In genomic region chr13:115696197-115696596, GRCm38 (mm10) we compare ENCODE assay signal across 29 mouse cellular contexts.
A peak's percentile ranks its signal among the peaks of the same experiment; 100 is the strongest.
DNase-seq lines count a peak whose midpoint lies in the region; ATAC-seq lines count a peak whose summit lies in the region.
"Had no signal": no experiment of that assay in that cellular context is flagged by ENCODE, and none has a peak within 500 bp of the region (broad histone marks: within the 10 kb centered on the region; RNA-seq: fewer than 3 reads in every experiment).

No protein-coding gene starts in this region.

- H3K4me3 ChIP-seq in embryonic facial prominence, embryonic 11.5 days (ENCODE audit: low read depth, low read length), result no peak overlapping the region
- H3K4me3 ChIP-seq in embryonic facial prominence, embryonic 10.5 days, result no peak overlapping the region
- H3K4me3 ChIP-seq in hindbrain, embryonic 12.5 days, result no peak overlapping the region
- H3K4me3 ChIP-seq in hindbrain, embryonic 16.5 days (ENCODE audit: low read length), result no peak overlapping the region
- H3K4me3 ChIP-seq: forebrain, embryonic 10.5 days; forebrain, embryonic 13.5 days; heart, adult 2 months; heart, embryonic 10.5 days; heart, embryonic 13.5 days; hindbrain, embryonic 15.5 days had no signal

- H3K36me3 ChIP-seq in embryonic facial prominence, embryonic 11.5 days (replicated peaks; ENCODE audit: control insufficient read depth, insufficient read depth, low read depth, low read length), result no peaks in the 10 kb centered on the region
- H3K36me3 ChIP-seq in embryonic facial prominence, embryonic 10.5 days (replicated peaks), result no peaks in the 10 kb centered on the region
- H3K36me3 ChIP-seq in hindbrain, embryonic 12.5 days, result no peaks in the 10 kb centered on the region
- H3K36me3 ChIP-seq in hindbrain, embryonic 16.5 days (ENCODE audit: control insufficient read depth, insufficient read depth, low read length), result no peaks in the 10 kb centered on the region
- H3K36me3 ChIP-seq: forebrain, embryonic 10.5 days; G1E; heart, embryonic 10.5 days; heart, embryonic 13.5 days; hindbrain, embryonic 15.5 days had no signal

- H3K4me1 ChIP-seq in embryonic facial prominence, embryonic 11.5 days (ENCODE audit: control insufficient read depth, insufficient read depth, low read length), result no peaks in the 10 kb centered on the region
- peaks cover 6% of the 10 kb centered on the region for H3K4me1 ChIP-seq in embryonic facial prominence, embryonic 10.5 days
- H3K4me1 ChIP-seq in hindbrain, embryonic 12.5 days, result no peaks in the 10 kb centered on the region
- no peaks in the 10 kb centered on the region for H3K4me1 ChIP-seq in hindbrain, embryonic 16.5 days (ENCODE audit: control insufficient read depth, insufficient read depth, low read depth, low read length)
- H3K4me1 ChIP-seq: forebrain, embryonic 13.5 days; heart, embryonic 10.5 days; heart, embryonic 13.5 days; hindbrain, embryonic 15.5 days had no signal

- H3K27me3 ChIP-seq in embryonic facial prominence, embryonic 11.5 days (ENCODE audit: control insufficient read depth, insufficient read depth, low read length), result no peaks in the 10 kb centered on the region
- peaks cover 14% of the 10 kb centered on the region; the same call in 1 of the 2 replicates for H3K27me3 ChIP-seq in embryonic facial prominence, embryonic 10.5 days (replicated peaks; ENCODE audit: low read depth, poor library complexity, severe bottlenecking)
- peaks cover 46% of the 10 kb centered on the region for H3K27me3 ChIP-seq in hindbrain, embryonic 12.5 days
- peaks cover 20% of the 10 kb centered on the region for H3K27me3 ChIP-seq in hindbrain, embryonic 16.5 days (replicated peaks; ENCODE audit: control insufficient read depth, insufficient read depth, low read length)
- H3K27me3 ChIP-seq: CH12.LX; forebrain, embryonic 13.5 days; heart, embryonic 13.5 days had no signal

- H3K9me3 ChIP-seq in embryonic facial prominence, embryonic 11.5 days (replicated peaks; ENCODE audit: control insufficient read depth, low read length), result no peaks in the 10 kb centered on the region
- H3K9me3 ChIP-seq in embryonic facial prominence, embryonic 10.5 days, result no peaks in the 10 kb centered on the region
- no peaks in the 10 kb centered on the region for H3K9me3 ChIP-seq in hindbrain, embryonic 12.5 days (replicated peaks)
- no peaks in the 10 kb centered on the region for H3K9me3 ChIP-seq in hindbrain, embryonic 16.5 days (ENCODE audit: control insufficient read depth, low read length)
- H3K9me3 ChIP-seq: forebrain, embryonic 10.5 days; forebrain, embryonic 13.5 days; heart, embryonic 10.5 days; heart, embryonic 13.5 days; hindbrain, embryonic 15.5 days had no signal

- no peak for DNase-seq in embryonic facial prominence, embryonic 11.5 days (ENCODE audit: low spot score)
- no peak for DNase-seq in embryonic facial prominence, embryonic 10.5 days (ENCODE audit: low spot score)
- DNase-seq in embryo, embryonic 10 days (ENCODE audit: low spot score), result peak; percentile 59
- DNase-seq in embryo, embryonic 9.5 days (ENCODE audit: extremely low spot score), result peak; percentile 39
- no peak for DNase-seq in B cell, adult 2 months
- DNase-seq: adrenal gland, postnatal 10 days; adrenal gland, postnatal 36 days; cerebellum, adult 18-20 months; cerebellum, adult 9-10 months; cerebellum, postnatal 14 days; gastrocnemius, postnatal 10 days; gastrocnemius, postnatal 36 days; heart, adult 2 months; heart, postnatal 14 days; heart, postnatal 4 days had no signal

- H3K27ac ChIP-seq in embryonic facial prominence, embryonic 11.5 days (replicated peaks; ENCODE audit: low read depth, low read length), result no peak overlapping the region
- H3K27ac ChIP-seq in embryonic facial prominence, embryonic 10.5 days (replicated peaks), result no peak overlapping the region
- H3K27ac ChIP-seq in hindbrain, embryonic 12.5 days, result no peak overlapping the region
- no peak overlapping the region for H3K27ac ChIP-seq in hindbrain, embryonic 16.5 days (ENCODE audit: low read depth, low read length)
- H3K27ac ChIP-seq: forebrain, embryonic 10.5 days; forebrain, embryonic 13.5 days; heart, adult 2 months; heart, embryonic 10.5 days; heart, embryonic 13.5 days; hindbrain, embryonic 15.5 days had no signal

- no peak overlapping the region for H3K4me2 ChIP-seq in embryonic facial prominence, embryonic 11.5 days (ENCODE audit: low read depth, low read length)
- no peak overlapping the region for H3K4me2 ChIP-seq in hindbrain, embryonic 12.5 days (replicated peaks)
- H3K4me2 ChIP-seq in hindbrain, embryonic 16.5 days (ENCODE audit: low read length), result no peak overlapping the region
- H3K4me2 ChIP-seq: forebrain, embryonic 13.5 days; heart, embryonic 13.5 days; hindbrain, embryonic 15.5 days had no signal

- 0 out of 2 replicates have a peak, but pooled peaks have one; percentile 56 for ATAC-seq in embryonic facial prominence, embryonic 11.5 days (replicated peaks; ENCODE audit: insufficient number of reproducible peaks, low FRiP score, low TSS enrichment, low read depth)
- ATAC-seq in hindbrain, embryonic 12.5 days (ENCODE audit: low FRiP score), result peak; percentile 8; the same call in 1 of the 2 replicates
- ATAC-seq in hindbrain, embryonic 16.5 days, result no peak
- ATAC-seq in megakaryocyte progenitor cell, adult 5-6 weeks (replicated peaks; ENCODE audit: poor library complexity), result no peak
- ATAC-seq: forebrain, embryonic 13.5 days; forebrain, embryonic 16.5 days; inflammation-experienced regulatory T-cells, adult 6 months; intestine, postnatal 0 days; Patski had no signal

- no peak overlapping the region for H3K9ac ChIP-seq in embryonic facial prominence, embryonic 11.5 days (replicated peaks; ENCODE audit: low read length)
- H3K9ac ChIP-seq in hindbrain, embryonic 12.5 days, result no peak overlapping the region
- no peak overlapping the region for H3K9ac ChIP-seq in hindbrain, embryonic 16.5 days (ENCODE audit: low read depth, low read length)
- H3K9ac ChIP-seq: forebrain, embryonic 13.5 days; heart, embryonic 13.5 days; hindbrain, embryonic 15.5 days had no signal

- WGBS in embryonic facial prominence, embryonic 11.5 days, result 20% methylated on average over 2 of the region's 2 CpGs
- 22% methylated on average over 2 of the region's 2 CpGs for WGBS in embryonic facial prominence, embryonic 10.5 days
- WGBS in hindbrain, embryonic 12.5 days, result 34% methylated on average over 2 of the region's 2 CpGs
- 47% methylated on average over 2 of the region's 2 CpGs for WGBS in hindbrain, embryonic 16.5 days

Comparison
In these comparisons a context has a peak if more than half of its experiments do, and no peak if none do; other contexts are left out.
1. ATAC-seq: peak in embryonic facial prominence, embryonic 11.5 days (single experiment) and hindbrain, embryonic 12.5 days (single experiment); none in hindbrain, embryonic 16.5 days (single experiment) and megakaryocyte progenitor cell, adult 5-6 weeks (single experiment).
2. DNase-seq: peak in embryo, embryonic 10 days (single experiment) and embryo, embryonic 9.5 days (single experiment); none in embryonic facial prominence, embryonic 11.5 days (single experiment), embryonic facial prominence, embryonic 10.5 days (single experiment) and B cell, adult 2 months (0 of 2).